Mouse (Mus musculus): Measurements from ENCODE around the gene Gm10696. TPM values are rescaled to one million over a fixed set of nuclear protein-coding genes. Genes with fewer than 3 reads are reported as not detected.

Gene Gm10696
- not detected in 2 replicates for polyA plus RNA-seq (2012; rRNA removed)

DNA sequence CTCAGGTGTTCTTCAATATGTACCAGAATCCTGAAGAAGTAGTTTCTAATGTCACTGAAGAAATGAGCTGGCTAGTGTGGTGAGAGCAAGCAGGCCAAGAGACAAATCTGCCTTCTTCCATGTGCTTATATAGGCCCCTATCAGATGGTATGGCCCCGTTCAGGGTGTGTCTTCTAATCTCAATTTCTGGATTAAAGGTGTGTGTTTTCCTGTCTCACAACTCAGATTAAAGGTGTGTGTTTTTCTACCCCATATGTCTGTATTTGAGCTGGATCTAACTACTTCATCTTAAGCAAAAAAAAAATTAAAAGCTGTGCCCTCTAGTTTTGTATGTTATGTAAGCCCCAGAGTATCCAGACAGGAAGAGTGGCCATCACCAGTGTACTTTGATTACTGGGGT lies at the start of gene Gm10696:
Gene Gm10696, minus strand, starts transcription at position 101 of the 400 bp plus-strand sequence.

DNA sequence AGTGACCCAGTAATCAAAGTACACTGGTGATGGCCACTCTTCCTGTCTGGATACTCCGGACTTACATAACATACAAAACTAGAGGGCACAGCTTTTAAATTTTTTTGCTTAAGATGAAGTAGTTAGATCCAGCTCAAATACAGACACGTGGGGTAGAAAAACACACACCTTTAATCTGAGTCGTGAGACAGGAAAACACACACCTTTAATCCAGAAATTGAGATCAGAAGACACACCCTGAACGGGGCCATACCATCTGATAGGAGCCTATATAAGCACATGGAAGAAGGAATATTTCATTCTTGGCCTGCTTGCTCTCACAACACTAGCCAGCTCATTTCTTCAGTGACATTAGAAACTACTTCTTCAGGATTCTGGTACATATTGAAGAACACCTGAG lies 18.4 kb upstream of the Gm10696 start, which contains the start of gene Gm5286:
Gene Gm5286, plus strand, starts transcription at position 301 of the 400 bp plus-strand sequence.

Other genes with a start within 250 kb of the Gm10696 start
- not detected in 2 replicates for gene Gm9117, start 234.7 kb downstream of the Gm10696 start, polyA plus RNA-seq (2012; rRNA removed)
- gene Tdpoz5, start 216.9 kb downstream of the Gm10696 start, polyA plus RNA-seq (2012; rRNA removed), result not detected in 2 replicates
- gene Gm9125, start 123.3 kb downstream of the Gm10696 start, polyA plus RNA-seq (2012; rRNA removed), result not detected in 2 replicates
- gene Gm10697, start 105.5 kb downstream of the Gm10696 start, polyA plus RNA-seq (2012; rRNA removed), result not detected in 2 replicates
- not detected in 2 replicates for gene Gm5286, start 18.5 kb upstream of the Gm10696 start, polyA plus RNA-seq (2012; rRNA removed)
- not detected in 2 replicates for gene Gm4778, start 85.8 kb upstream of the Gm10696 start, polyA plus RNA-seq (2012; rRNA removed)
- 0.36 and 0.54 TPM in 2 replicates for gene Them4, start 131.9 kb upstream of the Gm10696 start, polyA plus RNA-seq (2012; rRNA removed)
- 0.69 and 1.2 TPM in 2 replicates for gene Them5, start 163.9 kb upstream of the Gm10696 start, polyA plus RNA-seq (2012; rRNA removed)
- 4.8 and 7.8 TPM in 2 replicates for gene C2cd4d, start 184.2 kb upstream of the Gm10696 start, polyA plus RNA-seq (2012; rRNA removed)
- gene Rorc, start 194.6 kb upstream of the Gm10696 start, polyA plus RNA-seq (2012; rRNA removed), result 9.8 and 12.7 TPM in 2 replicates
- gene Lingo4, start 220.3 kb upstream of the Gm10696 start, polyA plus RNA-seq (2012; rRNA removed), result 0.13 TPM in 1 of 2 replicates, not detected in the other
- gene Tdrkh, start 235.1 kb upstream of the Gm10696 start, polyA plus RNA-seq (2012; rRNA removed), result 0.12 and 0.98 TPM in 2 replicates

Data from ovary, adult 2 months (tissue).